Mouse (Mus musculus): ENCODE results near the gene Fbxo10. TPM values are rescaled to one million over a fixed set of nuclear protein-coding genes. Genes with fewer than 3 reads are reported as not detected.

The Fbxo10 gene
- total RNA-seq (2021) = 10 to 100 TPM; 33.1 to 34.8 TPM
- long read RNA-seq, experiment 1, full-length matches to known transcripts = 33 of 44 reads
- long read RNA-seq, experiment 1, partial matches to known transcripts = 8 of 44 reads
- long read RNA-seq, experiment 1, other reads (novel, unspliced or antisense) = 3 of 44 reads
- long read RNA-seq, experiment 2, full-length matches to known transcripts = 26 of 40 reads
- long read RNA-seq, experiment 2, partial matches to known transcripts = 11 of 40 reads
- long read RNA-seq, experiment 2, other reads (novel, unspliced or antisense) = 3 of 40 reads

- Histone ChIP-seq H3K4me3 (peak within 1 kb of the TSS; percentile 99), H3K27ac (peak within 1 kb of the TSS; percentile 87)
- intact Hi-C loops (cut with DNase I) = no loop called here
- peak; percentile 94 to 95 for DNase-seq (ENCODE audit: extremely low spot score in 1 of 2, low spot score in 2 of 2)
- no peak for TF ChIP-seq CTCF (IDR thresholded peaks at IDR 0.05)
Observed at GRCm38 (mm10) chr4:45084021-45084894, at the start of gene Fbxo10. TSS of gene Fbxo10 (minus strand) at chr4:45084604.

- intact Hi-C loops (cut with DNase I) = no loop called here
- no peak for TF ChIP-seq CTCF (IDR thresholded peaks at IDR 0.05)
- no peak for DNase-seq (ENCODE audit: extremely low spot score in 1 of 2, low spot score in 2 of 2)
- Histone ChIP-seq H3K27ac (no peak overlapping the region), H3K4me3 (no peak overlapping the region)
Observed at GRCm38 (mm10) chr4:45131021-45131420, 46.6 kb upstream of the Fbxo10 start.

GRCm38 (mm10) chr4:45121311-45121710, 36.9 kb upstream of the Fbxo10 start:
- intact Hi-C loops (cut with DNase I) = no loop called here
- TF ChIP-seq CTCF (IDR thresholded peaks at IDR 0.05) = no peak
- Histone ChIP-seq H3K4me3 (no peak overlapping the region), H3K27ac (no peak overlapping the region)
- no peak for DNase-seq (ENCODE audit: extremely low spot score in 1 of 2, low spot score in 2 of 2)

GRCm38 (mm10) chr4:45108456-45109110, 24.2 kb upstream of the Fbxo10 start:
- intact Hi-C loops (cut with DNase I) = loop anchor here (1.0 to 5.0 kb wide), 2 partner anchors 91 to 172 kb away; partner anchors contain the start of gene Polr1e
- H3K4me3 ChIP-seq = peak overlapping the region; percentile 80
- H3K27ac ChIP-seq = no peak overlapping the region
- no peak for TF ChIP-seq CTCF (IDR thresholded peaks at IDR 0.05)
- DNase-seq (ENCODE audit: extremely low spot score in 1 of 2, low spot score in 2 of 2) = no peak

- H3K27ac ChIP-seq = peak within 1 kb of the TSS; percentile 75
- peak; percentile 90 to 92 for DNase-seq (ENCODE audit: extremely low spot score in 1 of 2, low spot score in 2 of 2)
- intact Hi-C loops (cut with DNase I) = loop anchor here (1.0 to 5.0 kb wide), 2 partner anchors 90 to 173 kb away; partner anchors contain the start of gene Polr1e
Observed at GRCm38 (mm10) chr4:45107601-45108277, 23.3 kb upstream of the Fbxo10 start, which contains the start of gene Tomm5. TSS of gene Tomm5 (minus strand) at chr4:45108114.

GRCm38 (mm10) chr4:45107066-45107465, 22.7 kb upstream of the Fbxo10 start:
- H3K4me3 ChIP-seq = peak overlapping the region; percentile 80
- DNase-seq (ENCODE audit: extremely low spot score in 1 of 2, low spot score in 2 of 2) = no peak
- peak overlapping the region; percentile 75 for H3K27ac ChIP-seq
- TF ChIP-seq CTCF (IDR thresholded peaks at IDR 0.05) = no peak
- intact Hi-C loops (cut with DNase I) = loop anchor here (5.0 kb wide), 1 partner anchor 90 kb away; the partner anchor contains the start of gene Polr1e

More at GRCm38 (mm10) chr4:45107601-45108277, 23.3 kb upstream of the Fbxo10 start, which contains the start of gene Tomm5:
- H3K4me3 ChIP-seq = peak within 1 kb of the TSS; percentile 80
- TF ChIP-seq CTCF (IDR thresholded peaks at IDR 0.05) = peak; percentile 88

GRCm38 (mm10) chr4:45106409-45106808, 22.0 kb upstream of the Fbxo10 start:
- no peak for DNase-seq (ENCODE audit: extremely low spot score in 1 of 2, low spot score in 2 of 2)
- intact Hi-C loops (cut with DNase I) = loop anchor here (5.0 kb wide), 1 partner anchor 89 kb away; the partner anchor contains the start of gene Polr1e
- TF ChIP-seq CTCF (IDR thresholded peaks at IDR 0.05) = no peak; the same call in 1 of the 2 replicates
- H3K4me3 ChIP-seq = no peak overlapping the region; the same call in 1 of the 2 replicates
- no peak overlapping the region for H3K27ac ChIP-seq

- TF ChIP-seq CTCF (IDR thresholded peaks at IDR 0.05) = peak; percentile 94
- DNase-seq (ENCODE audit: extremely low spot score in 1 of 2, low spot score in 2 of 2) = peak; percentile 57 to 75
- intact Hi-C loops (cut with DNase I) = loop anchor here (2.0 to 5.0 kb wide), 2 partner anchors 183 to 760 kb away; no protein-coding TSS in a partner anchor
- no peak overlapping the region for H3K27ac ChIP-seq
- H3K4me3 ChIP-seq = no peak overlapping the region
Observed at GRCm38 (mm10) chr4:45097198-45097872, 12.9 kb upstream of the Fbxo10 start.

- peak overlapping the region; percentile 99 for H3K4me3 ChIP-seq
- no peak; the same call in 1 of the 2 replicates for TF ChIP-seq CTCF (IDR thresholded peaks at IDR 0.05)
- DNase-seq (ENCODE audit: extremely low spot score in 1 of 2, low spot score in 2 of 2) = no peak
- intact Hi-C loops (cut with DNase I) = no loop called here
- H3K27ac ChIP-seq = peak overlapping the region; percentile 38; the same call in 1 of the 2 replicates
Observed at GRCm38 (mm10) chr4:45084895-45085290, 489 bp upstream of the Fbxo10 start.

GRCm38 (mm10) chr4:45083487-45083886, 917 bp downstream of the Fbxo10 start:
- DNase-seq (ENCODE audit: extremely low spot score in 1 of 2, low spot score in 2 of 2) = peak in 1 of 2 experiments; percentile 16
- TF ChIP-seq CTCF (IDR thresholded peaks at IDR 0.05) = no peak
- Histone ChIP-seq H3K27ac (peak overlapping the region; percentile 87), H3K4me3 (peak overlapping the region; percentile 99)
- intact Hi-C loops (cut with DNase I) = no loop called here
